Mouse (Mus musculus) embryonic fibroblast, embryonic 13.5 days (primary cell): ENCODE measurements around the gene Zfp184.

Source experiments
- CTCF ChIP-seq: IDR thresholded peaks from 2 replicates; pipeline ENCODE4 v1.5.1; 2011; ENCODE audit warnings: mild to moderate bottlenecking, control low read depth, low read length, moderate library complexity, borderline replicate concordance; ENCODE audit not compliant: insufficient read depth
- POLR2A ChIP-seq: IDR thresholded peaks from 2 replicates; pipeline ENCODE4 v1.6.1; 2011; ENCODE audit warnings: low read depth, mild to moderate bottlenecking, control low read depth, low read length, moderate library complexity

- TF ChIP-seq CTCF, result no peak
- no peak for TF ChIP-seq POLR2A
Observed at GRCm38 (mm10) chr13:21997201-21997820, 52.4 kb downstream of the Zfp184 start.
